Comparison of ENCODE assay signal across 9 mouse cellular contexts in genomic region chr5:120560616-120561311, GRCm38 (mm10). TPM values are rescaled to one million over a fixed set of nuclear protein-coding genes. Genes with fewer than 3 reads are reported as not detected.
DNase-seq lines count a peak whose midpoint lies in the region; ATAC-seq lines count a peak whose summit lies in the region.
"Had no signal": no experiment of that assay in that cellular context is flagged by ENCODE, and none has a peak within 500 bp of the region (broad histone marks: within the 10 kb centered on the region; RNA-seq: fewer than 3 reads in every experiment).

No protein-coding gene starts in this region.

- H3K4me2 ChIP-seq in intestine, embryonic 16.5 days (ENCODE audit: low read depth, low read length) = peak overlapping the region; percentile 49
- peak overlapping the region; percentile 50 for H3K4me2 ChIP-seq in liver, embryonic 12.5 days
- H3K4me2 ChIP-seq in midbrain, embryonic 16.5 days (ENCODE audit: low read length) = no peak overlapping the region

- 4% methylated on average over 16 of the region's 16 CpGs for WGBS in intestine, embryonic 16.5 days
- WGBS in liver, embryonic 12.5 days (ENCODE audit: insufficient replicate concordance) = 10% methylated on average over 16 of the region's 16 CpGs
- 19% methylated on average over 16 of the region's 16 CpGs for WGBS in midbrain, embryonic 16.5 days

- DNase-seq in frontal cortex, postnatal 36 days (ENCODE audit: low spot score in 2 of 2) = peak; percentile 42 to 64
- DNase-seq in frontal cortex, postnatal 25 days (ENCODE audit: low spot score in 2 of 2) = no peak
- peak; percentile 74 for DNase-seq in embryo, embryonic 11 days
- DNase-seq in heart, adult 11 months = peak; percentile 99
- DNase-seq in urinary bladder, postnatal 36 days (ENCODE audit: low spot score in 2 of 2) = peak; percentile 52 to 77

- peaks cover 6% of the 10 kb centered on the region; the same call in 1 of the 2 replicates for H3K36me3 ChIP-seq in intestine, embryonic 16.5 days (ENCODE audit: control insufficient read depth, insufficient read depth, low read length)
- peaks cover 37% of the 10 kb centered on the region for H3K36me3 ChIP-seq in liver, embryonic 12.5 days
- peaks cover under 1% of the 10 kb centered on the region; the same call in 1 of the 2 replicates for H3K36me3 ChIP-seq in midbrain, embryonic 16.5 days (ENCODE audit: control insufficient read depth, insufficient read depth, low read length)

- peak overlapping the region; percentile 56 for H3K9ac ChIP-seq in intestine, embryonic 16.5 days (ENCODE audit: low read depth, low read length)
- H3K9ac ChIP-seq in liver, embryonic 12.5 days = peak overlapping the region; percentile 27
- H3K9ac ChIP-seq in midbrain, embryonic 16.5 days (ENCODE audit: low read depth, low read length) = 0 out of 2 replicates have a peak overlapping the region, but pooled peaks have one; percentile 31

- no peaks in the 10 kb centered on the region for H3K9me3 ChIP-seq in intestine, embryonic 16.5 days (ENCODE audit: control insufficient read depth, low read length)
- H3K9me3 ChIP-seq in liver, embryonic 12.5 days (replicated peaks) = no peaks in the 10 kb centered on the region
- H3K9me3 ChIP-seq in midbrain, embryonic 16.5 days (replicated peaks; ENCODE audit: control insufficient read depth, low read length, poor library complexity, severe bottlenecking) = no peaks in the 10 kb centered on the region

- peaks cover 65% of the 10 kb centered on the region for H3K4me1 ChIP-seq in intestine, embryonic 16.5 days (ENCODE audit: control insufficient read depth, insufficient read depth, low read length)
- H3K4me1 ChIP-seq in liver, embryonic 12.5 days = peaks cover 80% of the 10 kb centered on the region
- H3K4me1 ChIP-seq in midbrain, embryonic 16.5 days (ENCODE audit: control insufficient read depth, insufficient read depth, low read length) = peaks cover 26% of the 10 kb centered on the region

- H3K27ac ChIP-seq in intestine, embryonic 16.5 days (ENCODE audit: low read length) = peak overlapping the region; percentile 84
- H3K27ac ChIP-seq in liver, embryonic 12.5 days = peak overlapping the region; percentile 57
- peak overlapping the region; percentile 41; the same call in 1 of the 2 replicates for H3K27ac ChIP-seq in midbrain, embryonic 16.5 days (ENCODE audit: low read length)

- peak overlapping the region; percentile 39 for H3K4me3 ChIP-seq in intestine, embryonic 16.5 days (ENCODE audit: low read length)
- H3K4me3 ChIP-seq in liver, embryonic 12.5 days = peak overlapping the region; percentile 31; the same call in 1 of the 2 replicates
- no peak overlapping the region for H3K4me3 ChIP-seq in midbrain, embryonic 16.5 days (ENCODE audit: low read depth, low read length)

- no peaks in the 10 kb centered on the region for H3K27me3 ChIP-seq in intestine, embryonic 16.5 days (replicated peaks; ENCODE audit: control insufficient read depth, insufficient read depth, low read length)
- H3K27me3 ChIP-seq in liver, embryonic 12.5 days (replicated peaks) = no peaks in the 10 kb centered on the region
- H3K27me3 ChIP-seq in midbrain, embryonic 16.5 days (ENCODE audit: control insufficient read depth, insufficient read depth, low read depth, low read length) = no peaks in the 10 kb centered on the region
- H3K27me3 ChIP-seq: CH12.LX had no signal

- ATAC-seq in intestine, embryonic 16.5 days = peak; percentile 47
- ATAC-seq in liver, embryonic 12.5 days = peak; percentile 45
- 0 out of 2 replicates have a peak, but pooled peaks have one; percentile 31 for ATAC-seq in midbrain, embryonic 16.5 days

RNA-seq across cellular contexts. Expression of gene Tpcn1, which starts 27.7 kb away (rescaled TPM):
- 21.4 and 23.9 TPM in 2 replicates for polyA plus RNA-seq in intestine, embryonic 16.5 days (2015; fragmentation: Nextera tagmentation; extraction: Ambion mirVana)
- 24.8 and 25.4 TPM in 2 replicates for polyA plus RNA-seq in liver, embryonic 12.5 days (2016; fragmentation: Nextera tagmentation; extraction: Ambion mirVana)
- polyA plus RNA-seq in midbrain, embryonic 16.5 days (2015; fragmentation: Nextera tagmentation; extraction: Ambion mirVana) = 13.1 and 13.5 TPM in 2 replicates

RNA-seq across cellular contexts. Expression of gene Iqcd, which starts 28.1 kb away (rescaled TPM):
- 0.17 and 0.27 TPM in 2 replicates for polyA plus RNA-seq in intestine, embryonic 16.5 days (2015; fragmentation: Nextera tagmentation; extraction: Ambion mirVana)
- polyA plus RNA-seq in liver, embryonic 12.5 days (2016; fragmentation: Nextera tagmentation; extraction: Ambion mirVana) = 2.0 and 2.1 TPM in 2 replicates
- polyA plus RNA-seq in midbrain, embryonic 16.5 days (2015; fragmentation: Nextera tagmentation; extraction: Ambion mirVana) = 2.0 and 2.1 TPM in 2 replicates

RNA-seq across cellular contexts. Expression of gene Slc8b1, which starts 49.8 kb away (rescaled TPM):
- 6.9 and 7.6 TPM in 2 replicates for polyA plus RNA-seq in intestine, embryonic 16.5 days (2015; fragmentation: Nextera tagmentation; extraction: Ambion mirVana)
- 4.2 and 6.0 TPM in 2 replicates for polyA plus RNA-seq in liver, embryonic 12.5 days (2016; fragmentation: Nextera tagmentation; extraction: Ambion mirVana)
- polyA plus RNA-seq in midbrain, embryonic 16.5 days (2015; fragmentation: Nextera tagmentation; extraction: Ambion mirVana) = 2.0 and 2.3 TPM in 2 replicates

RNA-seq across cellular contexts. Expression of gene Rita1, which starts 51.6 kb away (rescaled TPM):
- 12.7 and 12.8 TPM in 2 replicates for polyA plus RNA-seq in intestine, embryonic 16.5 days (2015; fragmentation: Nextera tagmentation; extraction: Ambion mirVana)
- 7.3 and 8.4 TPM in 2 replicates for polyA plus RNA-seq in liver, embryonic 12.5 days (2016; fragmentation: Nextera tagmentation; extraction: Ambion mirVana)
- polyA plus RNA-seq in midbrain, embryonic 16.5 days (2015; fragmentation: Nextera tagmentation; extraction: Ambion mirVana) = 27.2 and 33.1 TPM in 2 replicates

RNA-seq across cellular contexts. Expression of gene Ddx54, which starts 51.8 kb away (rescaled TPM):
- 50.8 and 51.4 TPM in 2 replicates for polyA plus RNA-seq in intestine, embryonic 16.5 days (2015; fragmentation: Nextera tagmentation; extraction: Ambion mirVana)
- 35.0 and 36.3 TPM in 2 replicates for polyA plus RNA-seq in liver, embryonic 12.5 days (2016; fragmentation: Nextera tagmentation; extraction: Ambion mirVana)
- polyA plus RNA-seq in midbrain, embryonic 16.5 days (2015; fragmentation: Nextera tagmentation; extraction: Ambion mirVana) = 38.7 and 39.9 TPM in 2 replicates

Comparison
In these comparisons a context has a peak if more than half of its experiments do, and no peak if none do; other contexts are left out.
1. DNase-seq: peak in frontal cortex, postnatal 36 days (2 of 2), embryo, embryonic 11 days (single experiment), heart, adult 11 months (single experiment) and urinary bladder, postnatal 36 days (2 of 2); none in frontal cortex, postnatal 25 days (0 of 2).
2. Peak in every context shown above with its lines, with median percentiles within 50 percentile points of each other: ATAC-seq, H3K27ac ChIP-seq and H3K9ac ChIP-seq.